Mouse (Mus musculus): ENCODE results near the gene Errfi1. TPM values are rescaled to one million over a fixed set of nuclear protein-coding genes. Genes with fewer than 3 reads are reported as not detected.
"Not testable (repeated sequence)": the region's sequence is repeated elsewhere in the genome, so short reads cannot be mapped to it uniquely, and the experiment has no call there.

Gene Errfi1
- polyA plus RNA-seq, 1 experiment from 2014 or later: 27.2 TPM

DNA sequence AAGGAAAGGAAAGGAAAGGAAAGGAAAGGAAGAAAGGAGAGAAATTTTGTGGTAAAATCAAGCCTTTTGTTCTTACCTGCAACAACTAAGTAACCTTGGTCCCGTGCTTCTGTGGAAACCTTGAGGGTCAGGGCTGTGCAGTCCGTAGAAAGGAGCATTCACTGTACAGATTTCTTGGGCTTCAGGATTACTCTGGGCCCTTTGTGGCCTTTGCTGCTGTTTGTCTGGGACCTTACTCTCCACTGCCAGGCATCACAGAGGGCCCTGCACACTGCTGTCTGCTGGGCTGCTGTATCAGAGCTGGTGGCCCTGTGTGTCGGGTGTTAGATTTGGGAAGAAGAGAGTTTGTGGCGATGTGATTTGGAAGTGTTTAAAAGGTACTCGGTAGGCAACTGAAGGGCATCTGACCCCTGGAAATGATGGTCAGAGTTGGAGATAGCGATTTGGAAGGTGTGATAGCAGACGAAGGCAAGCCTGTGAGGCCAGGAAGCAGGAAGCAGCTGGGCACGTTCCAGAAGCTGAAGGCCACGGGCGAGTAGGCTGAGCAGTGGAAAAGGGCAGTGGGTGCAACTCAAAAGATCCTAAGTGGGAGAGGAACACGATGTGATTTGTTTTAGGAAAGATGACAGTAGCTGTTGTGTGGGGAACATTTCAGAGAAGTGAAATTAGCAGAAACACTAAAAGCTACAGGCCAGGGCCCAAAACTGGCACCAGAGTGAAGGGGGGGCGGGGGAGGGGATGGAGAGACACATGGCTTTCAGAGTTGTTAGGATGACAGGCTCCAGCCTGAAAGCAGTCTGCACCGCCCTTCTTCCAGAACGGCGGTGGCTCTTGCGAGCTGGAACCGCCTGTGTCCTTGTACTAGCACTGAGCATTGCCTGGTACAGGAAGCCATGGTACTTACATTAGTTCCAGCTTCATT lies 15.8 kb downstream of the Errfi1 start:
- ATAC-seq: no peak
- H3K4me3 ChIP-seq (ENCODE audit: low read length): no peak overlapping the region
- peaks cover 13% of the 10 kb centered on the region for H3K4me1 ChIP-seq (ENCODE audit: control insufficient read depth, insufficient read depth, low read depth, low read length)
- no peaks in the 10 kb centered on the region for H3K27me3 ChIP-seq (replicated peaks; ENCODE audit: control insufficient read depth, insufficient read depth, low read length)
- 78% methylated on average over 17 of the region's 17 CpGs for WGBS
- H3K9me3 ChIP-seq (ENCODE audit: control insufficient read depth, low read length): no peaks in the 10 kb centered on the region
- no peak overlapping the region for H3K27ac ChIP-seq (ENCODE audit: low read depth, low read length)
- H3K4me2 ChIP-seq (ENCODE audit: low read length): no peak overlapping the region
- H3K36me3 ChIP-seq (ENCODE audit: control insufficient read depth, insufficient read depth, low read length): peaks cover 8% of the 10 kb centered on the region; the same call in 1 of the 2 replicates
- H3K9ac ChIP-seq (ENCODE audit: low read depth, low read length): no peak overlapping the region

DNA sequence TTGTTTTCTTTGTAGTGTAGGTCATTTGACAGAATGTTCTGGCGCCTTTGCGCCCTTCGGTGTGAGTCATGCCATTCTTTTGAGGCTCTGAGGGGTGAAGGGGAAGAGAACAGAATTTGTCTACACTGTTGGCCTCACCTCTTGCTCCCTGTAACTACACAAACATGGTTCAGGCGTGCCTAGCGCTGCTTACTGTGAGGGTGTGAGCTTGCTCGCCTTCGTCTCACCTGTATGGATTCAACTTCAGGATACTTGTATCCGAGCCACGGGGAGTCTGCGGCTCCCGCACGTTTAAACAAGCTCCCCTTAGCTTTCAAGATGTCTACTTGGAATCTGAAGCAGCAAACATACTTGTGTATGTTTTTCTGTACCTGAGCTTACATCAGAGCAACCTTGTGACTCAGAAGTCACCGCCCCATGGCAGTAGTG lies 17.3 kb downstream of the Errfi1 start:
- no peak overlapping the region for H3K4me2 ChIP-seq (ENCODE audit: low read length)
- no peak overlapping the region for H3K9ac ChIP-seq (ENCODE audit: low read depth, low read length)
- no peaks in the 10 kb centered on the region for H3K27me3 ChIP-seq (replicated peaks; ENCODE audit: control insufficient read depth, insufficient read depth, low read length)
- H3K4me1 ChIP-seq (ENCODE audit: control insufficient read depth, insufficient read depth, low read depth, low read length): peaks cover 13% of the 10 kb centered on the region
- H3K36me3 ChIP-seq (ENCODE audit: control insufficient read depth, insufficient read depth, low read length): peaks cover 8% of the 10 kb centered on the region; the same call in 1 of the 2 replicates
- H3K27ac ChIP-seq (ENCODE audit: low read depth, low read length): no peak overlapping the region
- no peaks in the 10 kb centered on the region for H3K9me3 ChIP-seq (ENCODE audit: control insufficient read depth, low read length)
- H3K4me3 ChIP-seq (ENCODE audit: low read length): no peak overlapping the region
- ATAC-seq: no peak
- WGBS: 85% methylated on average over 13 of the region's 13 CpGs

DNA sequence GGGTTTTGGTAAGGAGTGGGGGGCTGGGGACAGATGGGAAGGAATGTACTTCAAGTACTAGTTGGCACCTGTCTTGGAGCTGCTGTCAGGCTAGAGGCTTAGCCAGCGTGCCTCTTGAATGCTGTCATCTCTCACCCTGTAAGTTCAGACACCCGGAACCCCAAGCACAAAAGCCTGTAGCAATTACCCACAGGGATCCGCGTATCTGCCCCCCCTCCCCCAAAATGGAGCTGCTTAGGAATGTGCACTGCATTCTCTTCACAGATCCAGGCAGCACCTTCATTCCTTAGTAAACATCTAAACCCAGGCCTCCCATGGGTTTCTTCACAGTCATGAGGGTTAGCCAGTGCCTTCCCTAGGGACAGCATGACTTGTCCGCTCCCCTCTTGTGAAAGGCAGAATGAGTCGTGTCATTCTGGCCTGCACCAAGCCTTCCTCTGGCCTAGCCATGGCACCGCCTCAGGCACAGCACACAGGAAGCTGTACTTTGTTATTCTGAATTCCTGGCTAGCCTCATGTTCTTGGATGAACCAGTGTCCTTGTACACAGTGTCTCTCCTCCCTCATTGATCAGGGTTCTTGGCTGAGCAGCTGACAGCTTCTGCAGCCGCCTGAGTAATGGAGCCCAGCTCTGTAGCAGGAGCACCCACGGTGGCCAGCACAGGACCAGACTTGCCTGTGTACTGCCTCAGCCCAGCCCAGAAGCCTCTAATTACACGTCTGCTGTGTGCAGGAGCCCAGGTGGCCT lies 17.8 kb downstream of the Errfi1 start:
- Histone ChIP-seq H3K36me3 (ENCODE audit: control insufficient read depth, insufficient read depth, low read length) (peaks cover 3% of the 10 kb centered on the region; the same call in 1 of the 2 replicates), H3K4me3 (ENCODE audit: low read length) (no peak overlapping the region), H3K4me1 (ENCODE audit: control insufficient read depth, insufficient read depth, low read depth, low read length) (peaks cover 13% of the 10 kb centered on the region), H3K27me3 (replicated peaks; ENCODE audit: control insufficient read depth, insufficient read depth, low read length) (no peaks in the 10 kb centered on the region), H3K9ac (ENCODE audit: low read depth, low read length) (no peak overlapping the region), H3K27ac (ENCODE audit: low read depth, low read length) (peak overlapping the region; percentile 70), H3K4me2 (ENCODE audit: low read length) (no peak overlapping the region), H3K9me3 (ENCODE audit: control insufficient read depth, low read length) (no peaks in the 10 kb centered on the region)
- WGBS: 30% methylated on average over 10 of the region's 10 CpGs
- ATAC-seq: peak; percentile 90

DNA sequence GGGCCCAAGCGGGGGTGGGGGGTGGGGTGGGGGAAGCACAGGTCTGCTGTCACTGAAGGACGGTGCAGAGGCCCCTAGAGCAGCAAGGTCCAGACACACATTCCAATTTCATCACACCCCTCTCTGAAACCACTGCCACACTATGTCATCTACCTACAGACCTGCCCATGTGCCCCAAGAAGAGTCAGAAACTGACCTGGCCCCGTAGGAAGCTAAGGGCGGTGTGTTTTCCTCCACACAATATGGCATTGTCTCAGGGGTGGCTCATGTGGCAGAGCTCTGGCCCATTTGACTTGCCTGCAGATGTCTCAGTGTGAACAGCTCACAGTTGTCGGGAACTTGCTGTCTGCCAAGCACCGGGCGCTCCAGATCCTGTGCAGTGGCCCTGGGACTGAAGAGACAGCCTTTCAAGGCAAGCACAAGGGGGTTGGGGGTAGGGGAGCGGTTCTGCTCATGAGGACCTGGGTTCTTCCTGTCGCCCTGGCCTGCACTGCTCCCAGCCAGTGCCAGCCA lies 18.5 kb downstream of the Errfi1 start:
- Histone ChIP-seq H3K9ac (ENCODE audit: low read depth, low read length) (no peak overlapping the region), H3K4me1 (ENCODE audit: control insufficient read depth, insufficient read depth, low read depth, low read length) (peaks cover 13% of the 10 kb centered on the region), H3K27ac (ENCODE audit: low read depth, low read length) (peak overlapping the region; percentile 70), H3K4me3 (ENCODE audit: low read length) (no peak overlapping the region), H3K27me3 (replicated peaks; ENCODE audit: control insufficient read depth, insufficient read depth, low read length) (no peaks in the 10 kb centered on the region), H3K4me2 (ENCODE audit: low read length) (no peak overlapping the region), H3K9me3 (ENCODE audit: control insufficient read depth, low read length) (no peaks in the 10 kb centered on the region), H3K36me3 (ENCODE audit: control insufficient read depth, insufficient read depth, low read length) (no peaks in the 10 kb centered on the region)
- 33% methylated on average over 9 of the region's 9 CpGs for WGBS
- ATAC-seq: peak; percentile 75

DNA sequence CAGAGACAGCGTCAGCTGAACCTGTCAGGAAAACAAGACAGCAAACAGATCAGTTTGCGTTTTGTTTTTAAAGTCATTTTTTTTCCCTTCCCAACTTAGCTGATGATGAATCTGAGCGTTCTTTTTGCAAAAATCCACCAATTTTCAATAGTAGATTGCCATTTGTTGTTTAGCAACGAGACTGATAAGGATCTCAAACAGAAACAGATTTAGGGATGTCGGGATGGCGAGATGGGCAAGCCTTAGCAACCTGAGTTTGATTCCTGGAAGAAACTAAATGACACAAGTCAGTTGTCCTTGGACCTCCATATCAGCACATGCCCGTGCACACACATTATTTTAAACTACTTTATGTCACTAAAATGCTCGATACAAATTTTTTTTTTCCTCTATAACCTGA lies 19.0 kb downstream of the Errfi1 start:
- no peak for ATAC-seq
- Histone ChIP-seq H3K9me3 (ENCODE audit: control insufficient read depth, low read length) (no peaks in the 10 kb centered on the region), H3K36me3 (ENCODE audit: control insufficient read depth, insufficient read depth, low read length) (no peaks in the 10 kb centered on the region), H3K4me1 (ENCODE audit: control insufficient read depth, insufficient read depth, low read depth, low read length) (peaks cover 13% of the 10 kb centered on the region), H3K27ac (ENCODE audit: low read depth, low read length) (no peak overlapping the region), H3K27me3 (replicated peaks; ENCODE audit: control insufficient read depth, insufficient read depth, low read length) (no peaks in the 10 kb centered on the region), H3K4me3 (ENCODE audit: low read length) (no peak overlapping the region), H3K9ac (ENCODE audit: low read depth, low read length) (no peak overlapping the region), H3K4me2 (ENCODE audit: low read length) (no peak overlapping the region)
- 84% methylated on average over 8 of the region's 8 CpGs for WGBS

DNA sequence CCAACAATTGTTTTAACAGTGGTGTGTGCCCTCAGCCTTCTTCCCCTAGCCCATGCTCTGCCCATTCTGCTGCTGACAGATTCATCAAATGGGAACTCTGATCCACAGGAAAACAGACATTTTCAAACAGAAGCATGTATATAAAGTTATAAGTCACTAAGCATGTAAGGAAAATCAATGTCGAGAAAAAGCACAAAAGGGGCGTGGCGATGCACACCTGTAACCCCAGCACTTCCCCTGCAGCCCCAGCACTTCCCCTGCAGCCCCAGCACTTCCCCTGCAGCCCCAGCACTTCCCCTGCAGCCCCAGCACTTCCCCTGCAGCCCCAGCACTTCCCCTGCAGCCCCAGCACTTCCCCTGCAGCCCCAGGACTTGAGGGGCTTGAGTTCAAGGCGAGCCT lies 20.7 kb downstream of the Errfi1 start:
- H3K27ac ChIP-seq (ENCODE audit: low read depth, low read length); H3K4me2 ChIP-seq (ENCODE audit: low read length); H3K4me3 ChIP-seq (ENCODE audit: low read length); ATAC-seq; H3K27me3 ChIP-seq (replicated peaks; ENCODE audit: control insufficient read depth, insufficient read depth, low read length); H3K9ac ChIP-seq (ENCODE audit: low read depth, low read length); H3K36me3 ChIP-seq (ENCODE audit: control insufficient read depth, insufficient read depth, low read length): not testable (repeated sequence)
- WGBS: 82% methylated on average over 4 of the region's 4 CpGs
- Histone ChIP-seq H3K9me3 (ENCODE audit: control insufficient read depth, low read length) (peaks cover 12% of the 10 kb centered on the region), H3K4me1 (ENCODE audit: control insufficient read depth, insufficient read depth, low read depth, low read length) (peaks cover 13% of the 10 kb centered on the region)

DNA sequence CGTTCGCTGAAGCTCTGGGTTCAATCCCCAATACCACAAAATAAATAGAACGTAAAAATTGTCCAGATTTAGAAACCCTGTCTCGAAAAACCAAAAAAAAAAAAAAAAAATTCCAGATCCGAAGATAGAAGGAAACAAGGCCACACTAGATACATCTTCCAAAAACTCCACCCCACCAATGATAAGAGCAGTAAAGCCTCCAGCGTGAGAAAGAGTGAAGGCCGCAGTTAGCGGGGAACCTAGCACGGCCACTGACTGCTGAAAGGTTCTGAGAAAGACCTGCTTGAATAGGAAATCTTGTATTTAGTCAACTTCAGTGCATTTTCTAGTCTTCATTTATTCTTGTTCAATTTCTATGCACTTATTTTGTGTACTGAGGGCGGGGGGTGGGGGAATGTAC lies 21.7 kb downstream of the Errfi1 start:
- WGBS: 89% methylated on average over 10 of the region's 10 CpGs
- no peak for ATAC-seq
- H3K36me3 ChIP-seq (ENCODE audit: control insufficient read depth, insufficient read depth, low read length): no peaks in the 10 kb centered on the region

DNA sequence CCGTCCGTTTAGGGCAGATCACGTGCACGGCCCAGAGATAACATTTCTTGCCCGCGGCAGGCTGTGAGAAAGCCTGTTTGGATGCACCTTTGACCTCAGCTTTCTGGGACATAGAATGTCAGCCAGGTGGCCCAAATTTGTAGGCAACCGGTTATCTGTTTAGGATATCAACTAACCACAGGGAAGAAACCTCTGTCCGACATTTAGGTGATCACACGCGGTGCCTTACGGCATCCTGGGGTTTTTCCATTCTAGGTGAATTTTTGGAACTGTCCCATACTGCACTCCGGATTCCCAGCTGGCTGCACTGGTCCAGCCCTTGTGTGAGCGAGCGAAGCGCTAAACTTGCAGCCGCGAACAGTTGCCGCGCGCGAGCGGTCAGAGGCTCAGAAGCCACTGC lies 25.9 kb downstream of the Errfi1 start:
- Histone ChIP-seq H3K9ac (ENCODE audit: low read depth, low read length) (no peak overlapping the region), H3K9me3 (ENCODE audit: control insufficient read depth, low read length) (peaks cover 23% of the 10 kb centered on the region), H3K36me3 (ENCODE audit: control insufficient read depth, insufficient read depth, low read length) (no peaks in the 10 kb centered on the region), H3K4me1 (ENCODE audit: control insufficient read depth, insufficient read depth, low read depth, low read length) (no peaks in the 10 kb centered on the region), H3K27me3 (replicated peaks; ENCODE audit: control insufficient read depth, insufficient read depth, low read length) (no peaks in the 10 kb centered on the region), H3K4me3 (ENCODE audit: low read length) (no peak overlapping the region), H3K27ac (ENCODE audit: low read depth, low read length) (no peak overlapping the region), H3K4me2 (ENCODE audit: low read length) (no peak overlapping the region)
- no peak for ATAC-seq
- WGBS: 94% methylated on average over 22 of the region's 22 CpGs

More for the DNA sequence above, 21.7 kb downstream of the Errfi1 start:
- Histone ChIP-seq H3K9ac (ENCODE audit: low read depth, low read length) (no peak overlapping the region), H3K27ac (ENCODE audit: low read depth, low read length) (no peak overlapping the region), H3K4me3 (ENCODE audit: low read length) (no peak overlapping the region), H3K4me1 (ENCODE audit: control insufficient read depth, insufficient read depth, low read depth, low read length) (peaks cover 13% of the 10 kb centered on the region), H3K4me2 (ENCODE audit: low read length) (no peak overlapping the region), H3K27me3 (replicated peaks; ENCODE audit: control insufficient read depth, insufficient read depth, low read length) (no peaks in the 10 kb centered on the region), H3K9me3 (ENCODE audit: control insufficient read depth, low read length) (peaks cover 21% of the 10 kb centered on the region)

DNA sequence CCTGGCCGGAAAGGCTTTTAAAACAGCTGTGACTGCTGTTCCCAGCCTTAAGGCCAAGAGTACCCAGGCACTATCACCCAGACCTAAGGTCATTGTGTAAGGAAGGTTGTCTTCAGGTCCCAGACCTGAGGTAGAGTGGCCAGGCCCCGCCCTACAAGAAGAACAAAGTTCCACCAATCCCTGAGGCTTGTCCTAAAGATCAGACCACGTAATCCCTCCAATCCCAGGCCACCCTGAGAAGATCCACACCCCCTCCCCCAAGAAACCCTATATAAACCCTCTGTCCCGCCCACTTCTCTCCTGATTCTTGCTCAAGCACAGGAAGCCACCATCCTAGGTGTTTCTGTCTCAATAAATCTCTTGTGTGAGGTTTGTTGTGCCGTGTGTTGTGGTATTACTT lies 26.6 kb downstream of the Errfi1 start:
- no peak for ATAC-seq
- H3K9ac ChIP-seq (ENCODE audit: low read depth, low read length): no peak overlapping the region

More for the DNA sequence above, 26.6 kb downstream of the Errfi1 start:
- Histone ChIP-seq H3K36me3 (ENCODE audit: control insufficient read depth, insufficient read depth, low read length) (no peaks in the 10 kb centered on the region), H3K27me3 (replicated peaks; ENCODE audit: control insufficient read depth, insufficient read depth, low read length) (no peaks in the 10 kb centered on the region), H3K9me3 (ENCODE audit: control insufficient read depth, low read length) (peaks cover 23% of the 10 kb centered on the region), H3K4me3 (ENCODE audit: low read length) (no peak overlapping the region), H3K4me2 (ENCODE audit: low read length) (no peak overlapping the region), H3K27ac (ENCODE audit: low read depth, low read length) (no peak overlapping the region), H3K4me1 (ENCODE audit: control insufficient read depth, insufficient read depth, low read depth, low read length) (no peaks in the 10 kb centered on the region)
- 86% methylated on average over 5 of the region's 5 CpGs for WGBS
